Mouse (Mus musculus) brain, embryonic 14.5 days (tissue): ENCODE measurements around the gene Klrb1f.

Source experiments
- CTCF ChIP-seq: fragments of 200-500 bp; IDR thresholded peaks from 2 replicates; pipeline ENCODE4 v1.5.1; 2012; ENCODE audit warnings: inconsistent platforms, mild to moderate bottlenecking, moderate library complexity, borderline replicate concordance; ENCODE audit not compliant: insufficient read depth, insufficient read length; ENCODE audit errors: extremely low read depth
- POLR2A ChIP-seq: fragments of 200-500 bp; IDR thresholded peaks from 2 replicates; pipeline ENCODE4 v1.6.1; 2012; ENCODE audit warnings: mild to moderate bottlenecking, inconsistent platforms, borderline replicate concordance; ENCODE audit not compliant: poor library complexity, insufficient read depth, insufficient read length, severe bottlenecking; ENCODE audit errors: extremely low read depth

GRCm38 (mm10) chr6:129097929-129098328 is 52.2 kb downstream of the Klrb1f start:
- no peak for TF ChIP-seq CTCF
- no peak for TF ChIP-seq POLR2A
